Mouse (Mus musculus): ENCODE data around the gene Hist1h4h. TPM values are rescaled to one million over a fixed set of nuclear protein-coding genes. Genes with fewer than 3 reads are reported as not detected.

The Hist1h4h gene
- polyA plus RNA-seq, 1 experiment from 2014 or later = 5.9 TPM

- peak overlapping the region; percentile 58 for H3K4me3 ChIP-seq (replicated peaks)
- no peaks in the 10 kb centered on the region for H3K27me3 ChIP-seq
- DNase-seq (no peak), ATAC-seq (ENCODE audit: low read depth) (peak; percentile 58)
- 1% methylated on average over 7 of the region's 7 CpGs for WGBS (ENCODE audit: insufficient replicate concordance)
- no peak overlapping the region for H3K27ac ChIP-seq
- no peaks in the 10 kb centered on the region for H3K36me3 ChIP-seq
- H3K4me2 ChIP-seq = peak overlapping the region; percentile 76
- H3K9ac ChIP-seq = no peak overlapping the region
- H3K9me3 ChIP-seq (replicated peaks) = no peaks in the 10 kb centered on the region
- peaks cover 63% of the 10 kb centered on the region for H3K4me1 ChIP-seq (replicated peaks)
Measured at GRCm38 (mm10) chr13:23499943-23500342, 30.9 kb upstream of the Hist1h4h start.

GRCm38 (mm10) chr13:23500424-23501200 is 30.2 kb upstream of the Hist1h4h start:
- Histone ChIP-seq H3K9ac (no peak overlapping the region), H3K27me3 (no peaks in the 10 kb centered on the region), H3K36me3 (no peaks in the 10 kb centered on the region), H3K4me3 (replicated peaks) (peak overlapping the region; percentile 58), H3K4me2 (peak overlapping the region; percentile 76), H3K9me3 (replicated peaks) (no peaks in the 10 kb centered on the region), H3K27ac (no peak overlapping the region), H3K4me1 (replicated peaks) (peaks cover 69% of the 10 kb centered on the region)
- peak; percentile 88 for DNase-seq
- under 1% methylated on average over 17 of the region's 17 CpGs for WGBS (ENCODE audit: insufficient replicate concordance)
- peak; percentile 79 for ATAC-seq (ENCODE audit: low read depth)

- no peak for ATAC-seq (ENCODE audit: low read depth)
- H3K4me1 ChIP-seq (replicated peaks) = peaks cover 76% of the 10 kb centered on the region
- no peaks in the 10 kb centered on the region for H3K27me3 ChIP-seq
- 21% methylated on average over 5 of the region's 5 CpGs for WGBS (ENCODE audit: insufficient replicate concordance)
- no peak for DNase-seq
- no peak overlapping the region for H3K27ac ChIP-seq
- peak overlapping the region; percentile 76 for H3K4me2 ChIP-seq
- peak overlapping the region; percentile 59 for H3K9ac ChIP-seq
- H3K4me3 ChIP-seq (replicated peaks) = peak overlapping the region; percentile 51
- no peaks in the 10 kb centered on the region for H3K9me3 ChIP-seq (replicated peaks)
- no peaks in the 10 kb centered on the region for H3K36me3 ChIP-seq
Measured at GRCm38 (mm10) chr13:23501511-23501910, 29.3 kb upstream of the Hist1h4h start.

- Histone ChIP-seq H3K9me3 (replicated peaks) (no peaks in the 10 kb centered on the region), H3K4me2 (peak overlapping the region; percentile 76), H3K27ac (0 out of 2 replicates have a peak overlapping the region, but pooled peaks have one; percentile 51), H3K36me3 (no peaks in the 10 kb centered on the region), H3K9ac (peak overlapping the region; percentile 59), H3K4me3 (replicated peaks) (peak overlapping the region; percentile 51), H3K4me1 (replicated peaks) (peaks cover 78% of the 10 kb centered on the region), H3K27me3 (no peaks in the 10 kb centered on the region)
- WGBS (ENCODE audit: insufficient replicate concordance) = 19% methylated on average over 9 of the region's 9 CpGs
- DNase-seq (no peak), ATAC-seq (ENCODE audit: low read depth) (no peak)
Measured at GRCm38 (mm10) chr13:23502031-23502567, 28.8 kb upstream of the Hist1h4h start.

- Histone ChIP-seq H3K27ac (no peak overlapping the region), H3K27me3 (no peaks in the 10 kb centered on the region), H3K9me3 (replicated peaks) (no peaks in the 10 kb centered on the region), H3K4me2 (no peak overlapping the region), H3K4me1 (replicated peaks) (peaks cover 76% of the 10 kb centered on the region), H3K9ac (no peak overlapping the region), H3K36me3 (no peaks in the 10 kb centered on the region), H3K4me3 (replicated peaks) (no peak overlapping the region)
- 64% methylated on average over 4 of the region's 4 CpGs for WGBS (ENCODE audit: insufficient replicate concordance)
- ATAC-seq (ENCODE audit: low read depth) = no peak
- DNase-seq = no peak
Measured at GRCm38 (mm10) chr13:23502916-23503315, 27.9 kb upstream of the Hist1h4h start.

- Histone ChIP-seq H3K27ac (no peak overlapping the region), H3K27me3 (no peaks in the 10 kb centered on the region), H3K36me3 (no peaks in the 10 kb centered on the region), H3K4me3 (replicated peaks) (peak overlapping the region; percentile 28; the same call in 1 of the 2 replicates), H3K4me1 (replicated peaks) (peaks cover 73% of the 10 kb centered on the region), H3K9me3 (replicated peaks) (no peaks in the 10 kb centered on the region), H3K9ac (peak overlapping the region; percentile 22; the same call in 1 of the 2 replicates), H3K4me2 (peak overlapping the region; percentile 52)
- ATAC-seq (ENCODE audit: low read depth) (no peak), DNase-seq (peak; percentile 74)
- 1% methylated on average over 9 of the region's 9 CpGs for WGBS (ENCODE audit: insufficient replicate concordance)
Measured at GRCm38 (mm10) chr13:23503797-23504196, 27.1 kb upstream of the Hist1h4h start.

GRCm38 (mm10) chr13:23505662-23506345 is 25.0 kb upstream of the Hist1h4h start:
- peaks cover 66% of the 10 kb centered on the region for H3K4me1 ChIP-seq (replicated peaks)
- ATAC-seq (ENCODE audit: low read depth) = peak; percentile 50

GRCm38 (mm10) chr13:23506351-23506750 is 24.5 kb upstream of the Hist1h4h start:
- DNase-seq (peak; percentile 69), ATAC-seq (ENCODE audit: low read depth) (peak; percentile 57)
- Histone ChIP-seq H3K36me3 (no peaks in the 10 kb centered on the region), H3K27ac (peak overlapping the region; percentile 68), H3K4me2 (peak overlapping the region; percentile 81), H3K9ac (peak overlapping the region; percentile 77), H3K27me3 (no peaks in the 10 kb centered on the region), H3K4me1 (replicated peaks) (peaks cover 66% of the 10 kb centered on the region), H3K9me3 (replicated peaks) (no peaks in the 10 kb centered on the region), H3K4me3 (replicated peaks) (peak overlapping the region; percentile 59)
- WGBS (ENCODE audit: insufficient replicate concordance) = 1% methylated on average over 13 of the region's 13 CpGs

More at GRCm38 (mm10) chr13:23505662-23506345, 25.0 kb upstream of the Hist1h4h start:
- H3K9ac ChIP-seq = peak overlapping the region; percentile 77
- H3K27me3 ChIP-seq = no peaks in the 10 kb centered on the region
- H3K27ac ChIP-seq = peak overlapping the region; percentile 76
- H3K4me2 ChIP-seq = peak overlapping the region; percentile 81
- peak overlapping the region; percentile 59 for H3K4me3 ChIP-seq (replicated peaks)
- no peaks in the 10 kb centered on the region for H3K36me3 ChIP-seq
- DNase-seq = no peak
- no peaks in the 10 kb centered on the region for H3K9me3 ChIP-seq (replicated peaks)
- WGBS (ENCODE audit: insufficient replicate concordance) = 2% methylated on average over 14 of the region's 14 CpGs

- H3K4me1 ChIP-seq (replicated peaks) = peaks cover 66% of the 10 kb centered on the region
- H3K36me3 ChIP-seq = no peaks in the 10 kb centered on the region
- WGBS (ENCODE audit: insufficient replicate concordance) = 7% methylated on average over 14 of the region's 14 CpGs
- H3K9ac ChIP-seq = peak overlapping the region; percentile 33
- H3K27ac ChIP-seq = peak overlapping the region; percentile 68
- DNase-seq (peak; percentile 71), ATAC-seq (ENCODE audit: low read depth) (peak; percentile 58)
- H3K27me3 ChIP-seq = no peaks in the 10 kb centered on the region
- peak overlapping the region; percentile 59 for H3K4me3 ChIP-seq (replicated peaks)
- H3K4me2 ChIP-seq = peak overlapping the region; percentile 81
- H3K9me3 ChIP-seq (replicated peaks) = no peaks in the 10 kb centered on the region
Measured at GRCm38 (mm10) chr13:23506819-23507515, 23.9 kb upstream of the Hist1h4h start.

GRCm38 (mm10) chr13:23510127-23510526 is 20.7 kb upstream of the Hist1h4h start:
- no peak for DNase-seq
- Histone ChIP-seq H3K27me3 (no peaks in the 10 kb centered on the region), H3K4me3 (replicated peaks) (no peak overlapping the region), H3K27ac (no peak overlapping the region), H3K9me3 (replicated peaks) (no peaks in the 10 kb centered on the region), H3K9ac (no peak overlapping the region), H3K4me1 (replicated peaks) (peaks cover 47% of the 10 kb centered on the region), H3K36me3 (no peaks in the 10 kb centered on the region), H3K4me2 (no peak overlapping the region)
- 32% methylated on average over 1 of the region's 1 CpGs for WGBS (ENCODE audit: insufficient replicate concordance)
- no peak for ATAC-seq (ENCODE audit: low read depth)

- no peak overlapping the region for H3K4me3 ChIP-seq (replicated peaks)
- DNase-seq (no peak), ATAC-seq (ENCODE audit: low read depth) (no peak)
- H3K36me3 ChIP-seq = no peaks in the 10 kb centered on the region
- peaks cover 29% of the 10 kb centered on the region for H3K4me1 ChIP-seq (replicated peaks)
- no peaks in the 10 kb centered on the region for H3K27me3 ChIP-seq
- H3K9ac ChIP-seq = no peak overlapping the region
- no peak overlapping the region for H3K4me2 ChIP-seq
- H3K9me3 ChIP-seq (replicated peaks) = no peaks in the 10 kb centered on the region
- H3K27ac ChIP-seq = no peak overlapping the region
- 79% methylated on average over 1 of the region's 1 CpGs for WGBS (ENCODE audit: insufficient replicate concordance)
Measured at GRCm38 (mm10) chr13:23513517-23513916, 17.3 kb upstream of the Hist1h4h start.

Data from liver, embryonic 13.5 days (tissue).